Mouse (Mus musculus) intestine, embryonic 15.5 days (tissue): ENCODE measurements around the gene Gpr156. TPM values are rescaled to one million over a fixed set of nuclear protein-coding genes. Genes with fewer than 3 reads are reported as not detected.

Experiments
- ATAC-seq: fragments of 200-750 bp; cut with Nextera tagmentation; 2 replicates; pipeline ENCODE4 v1.8.0; 2017; ENCODE audit warnings: moderate TSS enrichment, moderate library complexity
- H3K27ac ChIP-seq: fragments of 300-500 bp; sonication (generic); 2 replicates; pipeline ENCODE4 v1.5.1; 2015; ENCODE audit warnings: mild to moderate bottlenecking, inconsistent platforms
- H3K27me3 ChIP-seq: fragments of 300-500 bp; sonication (generic); replicated peaks from 2 replicates; pipeline ENCODE4 v1.6.1; 2015; ENCODE audit warnings: inconsistent platforms
- H3K36me3 ChIP-seq: fragments of 300-500 bp; sonication (generic); 2 replicates; pipeline ENCODE4 v1.6.1; 2015; ENCODE audit warnings: inconsistent platforms
- H3K4me1 ChIP-seq: fragments of 300-500 bp; sonication (generic); replicated peaks from 2 replicates; pipeline ENCODE4 v1.6.1; 2015; ENCODE audit warnings: inconsistent platforms
- H3K4me2 ChIP-seq: fragments of 300-500 bp; sonication (generic); replicated peaks from 2 replicates; pipeline ENCODE4 v1.6.1; 2015; ENCODE audit warnings: mild to moderate bottlenecking, inconsistent platforms
- H3K4me3 ChIP-seq: fragments of 300-500 bp; sonication (generic); replicated peaks from 2 replicates; pipeline ENCODE4 v1.5.1; 2015; ENCODE audit warnings: inconsistent platforms
- H3K9ac ChIP-seq: fragments of 300-500 bp; sonication (generic); 2 replicates; pipeline ENCODE4 v1.6.1; 2015; ENCODE audit warnings: inconsistent platforms
- H3K9me3 ChIP-seq: fragments of 300-500 bp; sonication (generic); 2 replicates; pipeline ENCODE4 v1.6.1; 2016; ENCODE audit warnings: inconsistent platforms
- WGBS: fragments of 180-500 bp; shearing (Covaris S2); methylation state at CpG from one replicate; pipeline ENCODE4 v1.1.7; 2015; 5-methylcytosine and 5-hydroxymethylcytosine counted together
- polyA plus RNA-seq: library from polyadenylated mRNA; unstranded; fragments of >200 nt; fragmentation: Nextera tagmentation; extraction: Ambion mirVana; gene quantifications from 2 replicates; pipeline ENCODE4 v1.2.1, GENCODE M21; 2015

The Gpr156 gene
- polyA plus RNA-seq, 1 experiment from 2014 or later, result 0.23 TPM

GRCm38 (mm10) chr16:37927117-37927516 is 10.8 kb downstream of the Gpr156 start:
- no peaks in the 10 kb centered on the region for H3K36me3 ChIP-seq
- H3K4me1 ChIP-seq, result no peaks in the 10 kb centered on the region
- ATAC-seq, result no peak
- no peak overlapping the region for H3K9ac ChIP-seq
- H3K27ac ChIP-seq, result no peak overlapping the region
- 64% methylated on average over 4 of the region's 4 CpGs for WGBS
- H3K27me3 ChIP-seq, result no peaks in the 10 kb centered on the region
- H3K4me3 ChIP-seq, result no peak overlapping the region
- H3K4me2 ChIP-seq, result no peak overlapping the region
- H3K9me3 ChIP-seq, result no peaks in the 10 kb centered on the region

DNA sequence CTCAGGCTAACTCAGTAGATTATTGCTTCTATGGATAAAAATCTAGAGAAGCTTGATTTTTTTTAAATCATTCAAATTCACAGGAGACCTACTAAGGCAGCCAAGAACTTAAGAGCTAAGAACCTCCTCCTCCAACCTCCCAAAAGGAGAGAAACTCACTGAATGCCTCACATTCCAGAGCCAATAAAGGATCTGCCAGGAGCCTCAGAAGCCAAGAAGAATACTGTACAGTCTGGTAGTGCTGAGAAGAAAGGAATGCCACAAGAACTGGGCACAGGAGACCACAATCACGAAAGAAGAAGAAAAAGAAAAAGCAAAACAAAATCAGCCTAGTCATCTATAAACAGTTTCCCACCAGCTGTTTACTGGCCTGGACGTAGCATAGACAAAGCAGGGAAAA is 12.7 kb downstream of the Gpr156 start:
- no peaks in the 10 kb centered on the region for H3K36me3 ChIP-seq

GRCm38 (mm10) chr16:37929626-37930025 is 13.3 kb downstream of the Gpr156 start:
- Histone ChIP-seq H3K27me3 (no peaks in the 10 kb centered on the region), H3K9me3 (no peaks in the 10 kb centered on the region), H3K4me1 (no peaks in the 10 kb centered on the region), H3K9ac (no peak overlapping the region), H3K27ac (no peak overlapping the region), H3K4me3 (no peak overlapping the region), H3K4me2 (no peak overlapping the region), H3K36me3 (no peaks in the 10 kb centered on the region)
- WGBS, result 88% methylated on average over 2 of the region's 2 CpGs
- ATAC-seq, result no peak

More for the DNA sequence above, 12.7 kb downstream of the Gpr156 start:
- H3K9me3 ChIP-seq, result no peaks in the 10 kb centered on the region
- H3K27ac ChIP-seq, result no peak overlapping the region
- WGBS, result 57% methylated on average over 2 of the region's 2 CpGs
- no peak overlapping the region for H3K4me2 ChIP-seq
- H3K4me1 ChIP-seq, result no peaks in the 10 kb centered on the region
- H3K9ac ChIP-seq, result no peak overlapping the region
- H3K27me3 ChIP-seq, result no peaks in the 10 kb centered on the region
- no peak overlapping the region for H3K4me3 ChIP-seq
- ATAC-seq, result no peak

DNA sequence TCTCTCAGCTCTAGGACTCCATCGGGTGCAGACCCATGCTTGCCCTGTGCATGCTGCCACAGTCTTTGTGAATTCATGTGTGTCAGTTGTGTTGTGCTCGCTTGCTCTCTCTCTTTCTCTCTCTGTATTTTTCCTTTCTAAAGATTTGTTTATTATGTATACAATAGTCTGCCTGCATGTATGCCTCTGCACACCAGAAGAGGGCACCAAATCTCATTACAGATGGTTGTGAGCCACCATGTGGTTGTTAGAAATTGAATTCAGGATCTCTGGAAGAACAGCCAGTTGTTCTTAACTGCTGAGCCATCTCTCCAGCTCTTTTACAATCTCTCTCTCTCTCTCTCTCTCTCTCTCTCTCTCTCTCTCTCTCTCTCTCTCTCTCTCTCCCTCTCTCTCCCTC is 18.6 kb downstream of the Gpr156 start:
- Histone ChIP-seq H3K9me3 (no peaks in the 10 kb centered on the region), H3K4me3 (no peak overlapping the region), H3K27ac (no peak overlapping the region), H3K27me3 (no peaks in the 10 kb centered on the region), H3K9ac (no peak overlapping the region), H3K4me2 (no peak overlapping the region), H3K4me1 (no peaks in the 10 kb centered on the region), H3K36me3 (no peaks in the 10 kb centered on the region)
- ATAC-seq, result no peak
- 83% methylated on average over 2 of the region's 2 CpGs for WGBS

DNA sequence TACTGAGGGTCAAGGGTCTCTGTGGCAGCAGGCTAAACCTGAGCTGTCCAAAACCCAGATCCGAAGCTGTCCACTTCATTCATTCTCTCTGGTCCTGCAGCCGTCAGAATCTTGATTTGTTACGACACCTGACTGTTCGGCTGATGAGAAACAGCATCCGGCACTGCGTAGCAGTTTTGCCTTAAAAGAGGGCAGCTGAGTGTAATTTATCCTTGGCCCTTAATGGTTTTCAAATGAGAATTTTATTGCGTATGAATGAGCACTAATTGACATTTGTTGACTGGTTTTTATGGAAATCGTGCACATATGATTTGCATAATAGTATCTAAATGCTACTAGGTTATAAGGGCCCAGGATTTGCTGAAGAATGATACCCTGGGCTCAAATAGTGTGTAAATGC is 21.0 kb downstream of the Gpr156 start:
- no peaks in the 10 kb centered on the region for H3K36me3 ChIP-seq
- H3K9me3 ChIP-seq, result no peaks in the 10 kb centered on the region
- no peaks in the 10 kb centered on the region for H3K4me1 ChIP-seq
- no peak overlapping the region for H3K4me2 ChIP-seq
- no peak overlapping the region for H3K27ac ChIP-seq
- no peak overlapping the region for H3K9ac ChIP-seq
- WGBS, result 63% methylated on average over 8 of the region's 8 CpGs
- no peak for ATAC-seq
- H3K27me3 ChIP-seq, result no peaks in the 10 kb centered on the region
- H3K4me3 ChIP-seq, result no peak overlapping the region

- ATAC-seq, result peak; percentile 85
- Histone ChIP-seq H3K4me1 (no peaks in the 10 kb centered on the region), H3K4me3 (no peak overlapping the region), H3K9me3 (no peaks in the 10 kb centered on the region), H3K9ac (no peak overlapping the region), H3K27ac (no peak overlapping the region), H3K4me2 (no peak overlapping the region), H3K27me3 (no peaks in the 10 kb centered on the region), H3K36me3 (no peaks in the 10 kb centered on the region)
- WGBS, result 56% methylated on average over 16 of the region's 17 CpGs
Measured at GRCm38 (mm10) chr16:37938125-37939081, 22.1 kb downstream of the Gpr156 start.

DNA sequence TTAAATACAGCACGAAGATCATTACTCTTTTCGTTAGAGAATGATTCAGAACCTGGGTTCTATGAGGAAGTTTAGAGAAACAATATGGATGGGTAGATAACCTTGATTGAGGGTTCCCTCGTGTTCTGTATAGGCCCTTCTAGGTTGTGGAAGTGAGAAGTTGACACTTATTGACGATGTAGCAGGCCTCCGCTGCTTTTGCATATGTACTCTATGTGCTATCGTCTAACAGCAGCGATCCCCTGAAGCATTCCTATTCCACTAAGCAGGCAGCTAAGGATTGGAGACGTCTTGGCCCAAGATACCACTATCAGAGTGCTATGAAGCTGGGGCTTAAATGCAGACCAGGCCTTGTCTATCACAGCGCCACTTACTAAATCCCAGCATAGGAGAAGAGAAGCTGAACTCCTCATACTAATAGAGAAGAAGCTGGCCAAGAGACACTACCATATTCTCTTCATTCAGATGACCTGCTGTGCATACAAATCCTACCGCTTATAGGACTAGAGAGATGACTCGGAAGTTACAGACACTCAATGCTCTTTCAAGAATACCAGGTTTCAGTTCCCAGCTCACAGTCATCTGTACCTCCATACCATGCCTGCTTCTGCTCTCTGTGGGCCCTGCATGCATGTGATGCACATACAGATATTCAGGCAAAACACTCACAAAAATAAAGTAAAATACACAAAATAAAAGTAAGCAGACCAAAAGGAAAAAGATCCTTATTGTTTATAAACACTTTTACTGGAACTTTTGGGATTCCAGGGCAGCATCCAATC is 23.0 kb downstream of the Gpr156 start:
- no peak overlapping the region for H3K4me3 ChIP-seq
- H3K27me3 ChIP-seq, result no peaks in the 10 kb centered on the region
- H3K36me3 ChIP-seq, result no peaks in the 10 kb centered on the region
- H3K4me2 ChIP-seq, result no peak overlapping the region
- 72% methylated on average over 11 of the region's 11 CpGs for WGBS
- ATAC-seq, result no peak
- no peak overlapping the region for H3K9ac ChIP-seq
- H3K27ac ChIP-seq, result no peak overlapping the region
- no peaks in the 10 kb centered on the region for H3K9me3 ChIP-seq
- no peaks in the 10 kb centered on the region for H3K4me1 ChIP-seq

DNA sequence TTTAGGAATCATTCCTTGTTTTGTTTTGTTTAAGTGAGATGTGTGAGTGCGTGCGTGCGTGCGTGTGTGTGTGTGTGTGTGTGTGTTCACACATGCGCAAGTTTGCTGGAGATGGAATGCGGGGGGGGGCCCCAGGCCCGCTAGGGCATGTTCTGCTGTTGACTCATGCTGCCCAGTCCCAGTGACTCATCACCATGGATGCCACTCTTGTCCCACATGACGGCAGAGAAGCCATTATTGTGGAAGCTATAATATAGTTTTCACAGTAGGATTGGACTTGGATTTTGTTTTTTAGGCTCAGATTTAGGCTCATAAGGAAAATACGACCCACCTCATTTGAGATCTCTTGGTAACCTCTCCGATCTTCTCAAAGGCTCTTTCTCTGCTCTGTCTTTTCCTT is 24.0 kb downstream of the Gpr156 start:
- H3K4me2 ChIP-seq, result no peak overlapping the region
- no peak overlapping the region for H3K27ac ChIP-seq
- H3K9ac ChIP-seq, result no peak overlapping the region
- H3K27me3 ChIP-seq, result no peaks in the 10 kb centered on the region
- no peaks in the 10 kb centered on the region for H3K9me3 ChIP-seq
- ATAC-seq, result no peak
- H3K36me3 ChIP-seq, result no peaks in the 10 kb centered on the region
- H3K4me3 ChIP-seq, result no peak overlapping the region
- H3K4me1 ChIP-seq, result no peaks in the 10 kb centered on the region
- 77% methylated on average over 10 of the region's 10 CpGs for WGBS

DNA sequence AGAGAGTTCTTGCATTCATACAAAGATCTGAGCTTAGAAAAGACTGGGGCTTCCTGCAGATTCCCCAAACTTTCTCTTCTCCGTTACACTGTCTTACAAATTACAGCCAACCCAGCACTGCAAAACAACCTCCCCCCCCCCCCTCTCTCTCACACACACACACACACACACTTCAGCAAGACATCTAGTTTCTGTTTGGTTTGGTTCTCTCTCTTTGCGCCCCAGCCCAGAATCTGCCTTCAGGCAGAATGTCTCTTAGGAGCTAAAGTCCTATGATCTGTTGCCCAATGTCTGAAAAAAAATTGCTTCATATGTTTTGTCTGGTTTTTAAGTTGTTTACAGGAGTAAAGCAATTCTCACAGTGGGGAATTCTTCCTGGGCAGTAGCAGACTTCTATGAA is 27.4 kb downstream of the Gpr156 start:
- H3K4me1 ChIP-seq, result no peaks in the 10 kb centered on the region
- no peak overlapping the region for H3K27ac ChIP-seq
- no peaks in the 10 kb centered on the region for H3K36me3 ChIP-seq
- no peaks in the 10 kb centered on the region for H3K27me3 ChIP-seq
- no peak overlapping the region for H3K4me3 ChIP-seq
- no peaks in the 10 kb centered on the region for H3K9me3 ChIP-seq
- 44% methylated on average over 2 of the region's 2 CpGs for WGBS
- H3K4me2 ChIP-seq, result no peak overlapping the region
- H3K9ac ChIP-seq, result no peak overlapping the region
- no peak for ATAC-seq

DNA sequence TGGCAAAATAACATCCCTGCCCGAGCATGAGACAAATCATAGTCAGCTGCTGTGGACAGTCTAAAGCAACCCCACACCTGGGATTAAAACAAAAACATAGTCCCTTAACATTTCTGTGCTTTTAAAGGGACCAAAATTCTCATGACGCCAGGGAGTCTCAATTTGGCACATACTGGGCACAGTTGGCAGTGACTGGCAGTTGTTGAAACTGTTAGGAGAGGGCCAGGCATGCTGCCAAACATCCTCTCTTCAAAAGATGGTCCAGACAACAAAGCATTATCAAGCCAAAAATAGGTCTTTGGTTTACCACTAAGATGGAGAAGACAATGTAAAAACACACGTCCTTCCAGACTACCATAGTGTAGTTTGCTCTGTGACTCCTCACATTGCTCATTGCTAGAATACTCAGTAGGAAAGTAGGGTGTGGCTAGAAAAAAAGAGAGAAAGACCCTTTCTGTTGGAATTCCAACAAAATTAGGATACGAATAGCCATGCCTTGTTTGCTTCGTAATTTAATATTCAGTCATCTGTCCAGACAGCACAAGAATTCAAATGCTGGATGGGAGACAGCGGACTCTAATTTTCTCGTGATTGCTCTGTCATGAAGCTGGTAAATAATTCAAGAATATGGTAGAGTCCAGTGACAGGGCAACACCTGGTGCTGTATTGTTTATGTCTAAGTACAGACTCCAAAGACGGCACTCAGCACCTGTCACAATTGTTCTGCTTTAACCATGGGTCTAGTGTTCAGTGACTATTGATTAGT is 28.9 kb downstream of the Gpr156 start:
- H3K4me3 ChIP-seq, result no peak overlapping the region
- WGBS, result 68% methylated on average over 8 of the region's 8 CpGs
- no peaks in the 10 kb centered on the region for H3K27me3 ChIP-seq

GRCm38 (mm10) chr16:37947160-37947559 is 30.9 kb downstream of the Gpr156 start:
- H3K27ac ChIP-seq, result no peak overlapping the region
- no peak overlapping the region for H3K9ac ChIP-seq
- H3K27me3 ChIP-seq, result no peaks in the 10 kb centered on the region
- H3K4me3 ChIP-seq, result no peak overlapping the region
- H3K4me2 ChIP-seq, result no peak overlapping the region
- no peaks in the 10 kb centered on the region for H3K4me1 ChIP-seq
- peak; percentile 51; the same call in 1 of the 2 replicates for ATAC-seq
- no peaks in the 10 kb centered on the region for H3K36me3 ChIP-seq
- no peaks in the 10 kb centered on the region for H3K9me3 ChIP-seq
- 31% methylated on average over 5 of the region's 5 CpGs for WGBS

More for the DNA sequence above, 28.9 kb downstream of the Gpr156 start:
- no peak overlapping the region for H3K9ac ChIP-seq
- H3K4me2 ChIP-seq, result no peak overlapping the region
- ATAC-seq, result no peak
- no peaks in the 10 kb centered on the region for H3K9me3 ChIP-seq
- no peaks in the 10 kb centered on the region for H3K36me3 ChIP-seq
- no peaks in the 10 kb centered on the region for H3K4me1 ChIP-seq
- no peak overlapping the region for H3K27ac ChIP-seq

DNA sequence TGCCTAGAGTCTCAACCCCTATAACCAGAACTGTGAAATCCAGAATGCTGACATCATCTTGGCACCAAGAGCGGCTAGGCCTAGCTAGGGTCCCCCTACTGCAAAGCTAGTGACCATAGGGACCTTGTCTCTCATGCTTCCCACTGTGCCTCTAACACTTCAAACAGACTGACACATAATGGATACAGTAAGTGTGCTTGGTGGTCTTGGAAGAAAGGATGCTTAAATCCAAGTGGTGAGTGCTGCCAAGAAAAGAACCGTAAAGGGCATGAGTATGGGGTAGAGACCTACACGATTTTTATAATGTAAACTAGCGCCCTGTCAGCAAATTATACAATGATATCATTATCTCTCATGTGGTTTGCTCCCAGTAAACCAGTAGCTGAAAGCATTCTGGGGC is 32.1 kb downstream of the Gpr156 start:
- Histone ChIP-seq H3K9ac (no peak overlapping the region), H3K27ac (no peak overlapping the region), H3K4me1 (no peaks in the 10 kb centered on the region), H3K4me2 (no peak overlapping the region), H3K36me3 (no peaks in the 10 kb centered on the region), H3K4me3 (no peak overlapping the region), H3K27me3 (no peaks in the 10 kb centered on the region), H3K9me3 (no peaks in the 10 kb centered on the region)
- WGBS, result 82% methylated on average over 4 of the region's 4 CpGs
- ATAC-seq, result no peak
